Mouse (Mus musculus) kidney, adult 11 months (tissue): Measurements from ENCODE around the gene Rpgrip1.

Experiments used
- DNase-seq: peaks from one replicate; pipeline ENCODE4 v3.0.0; 2022

Gene Rpgrip1

DNA sequence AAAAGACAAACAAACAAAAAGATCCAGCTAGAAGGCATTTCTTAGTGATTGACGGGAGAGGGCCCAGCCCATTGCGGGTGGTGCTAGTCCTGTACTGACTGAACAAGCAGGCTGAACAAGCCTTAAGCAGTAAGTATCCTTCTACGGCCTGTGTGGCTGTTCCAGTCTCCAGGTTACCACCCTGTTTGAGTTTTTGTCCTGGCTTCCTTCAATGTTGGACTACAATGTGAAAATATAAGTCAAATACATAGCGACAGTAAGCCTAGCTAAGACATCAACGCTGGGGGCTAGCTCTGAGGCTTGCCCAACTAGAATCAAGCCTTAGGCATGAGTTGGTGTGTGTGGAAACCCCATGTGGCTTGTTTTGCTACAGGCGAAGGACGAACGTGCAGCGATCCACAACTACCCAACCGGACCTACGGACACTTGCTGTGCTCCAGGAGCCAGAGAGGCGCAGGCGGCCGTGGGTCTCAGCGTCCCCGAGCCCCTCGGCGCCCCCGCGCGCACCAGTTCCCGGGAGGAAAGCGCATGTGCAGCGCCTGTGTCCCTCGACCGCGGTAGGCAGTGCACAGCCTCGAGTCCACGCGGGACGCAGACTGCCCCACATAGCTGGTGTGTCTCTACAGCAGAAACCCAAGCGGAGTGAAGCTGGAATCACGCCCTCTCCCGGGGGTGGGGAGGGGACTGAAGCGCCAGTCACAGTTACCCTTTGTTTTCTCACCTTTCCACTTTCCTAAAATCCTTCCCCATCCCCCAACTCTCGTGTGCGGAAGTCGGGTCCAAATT, 8.5 kb downstream of the Rpgrip1 start:
- peak; percentile 41 for DNase-seq

DNA sequence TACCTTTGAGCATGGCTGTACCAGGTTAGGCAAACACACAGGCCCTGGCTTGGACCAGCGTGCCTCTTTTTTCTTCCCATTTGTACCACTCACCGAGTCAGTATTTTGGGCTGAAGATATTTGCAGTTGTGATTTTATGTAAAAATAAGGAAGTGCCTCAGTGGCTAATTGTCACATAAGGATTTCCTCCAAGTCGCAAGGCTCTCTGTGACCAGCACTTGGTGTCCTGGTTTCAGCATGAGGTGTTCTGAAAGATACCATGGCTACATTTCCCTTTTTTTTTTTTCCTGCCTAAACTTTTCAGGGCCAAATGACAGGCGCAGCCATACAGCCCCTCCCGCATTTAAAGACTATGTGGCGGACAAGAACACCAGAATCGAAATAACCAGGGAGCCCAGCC, 9.7 kb downstream of the Rpgrip1 start:
- no peak for DNase-seq

DNA sequence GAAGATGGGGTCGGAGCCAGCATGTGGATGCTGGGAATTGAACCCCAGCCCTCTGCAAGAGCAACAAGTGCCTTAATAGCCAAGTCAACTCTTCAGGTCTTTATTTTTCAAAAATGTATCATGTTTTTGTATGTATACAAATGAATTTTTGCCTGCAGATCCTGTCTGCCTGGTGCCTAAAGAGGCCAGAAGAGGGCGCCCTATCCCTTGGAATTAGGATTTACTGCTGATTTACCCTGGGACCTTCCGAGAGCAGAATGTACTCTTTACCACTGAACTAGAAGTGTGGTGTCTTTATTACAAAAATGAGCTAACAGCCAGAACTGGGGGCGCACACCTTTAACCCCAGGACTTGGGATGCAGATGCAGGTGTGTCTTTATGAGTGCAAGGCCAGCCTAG, 13.4 kb downstream of the Rpgrip1 start:
- peak; percentile 46 for DNase-seq

DNA sequence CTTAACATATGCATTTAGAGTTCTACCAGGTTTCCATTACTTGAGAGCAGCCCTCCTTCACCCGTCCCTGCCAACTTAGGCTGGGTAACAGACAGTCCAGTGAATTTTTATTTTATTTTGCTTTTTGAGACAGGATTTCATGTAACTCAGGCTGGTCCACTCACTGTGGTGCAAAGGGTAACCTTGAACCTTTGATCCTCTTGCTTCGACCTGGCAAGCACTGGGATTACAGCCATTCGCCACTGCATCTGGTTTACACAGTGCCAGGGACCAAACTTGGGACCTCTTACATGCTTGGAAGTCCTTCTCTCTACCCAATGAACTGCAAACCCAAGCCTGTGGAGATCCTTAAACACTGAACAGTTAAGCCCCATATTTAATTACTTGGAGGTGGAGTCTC, 14.1 kb downstream of the Rpgrip1 start:
- DNase-seq, result peak; percentile 29

DNA sequence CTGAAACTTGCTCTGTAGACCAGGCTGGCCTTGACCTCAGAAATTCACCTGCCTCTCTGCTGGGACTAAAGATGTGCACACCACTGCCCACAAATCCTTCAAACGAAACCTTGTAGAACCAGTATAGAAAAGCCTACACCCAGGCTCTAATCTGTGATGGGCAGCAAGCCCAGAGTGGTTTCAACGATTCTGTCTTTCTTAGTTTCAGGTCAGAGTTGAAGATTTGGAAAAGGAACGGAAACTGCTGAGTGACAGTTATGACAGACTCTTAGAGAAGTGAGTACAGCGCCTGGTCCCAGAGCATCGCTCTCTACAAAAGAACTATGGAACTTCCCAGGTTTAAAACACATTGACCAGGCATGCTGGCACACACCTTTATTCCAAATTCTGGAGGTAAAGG, 23.1 kb downstream of the Rpgrip1 start:
- no peak for DNase-seq

DNA sequence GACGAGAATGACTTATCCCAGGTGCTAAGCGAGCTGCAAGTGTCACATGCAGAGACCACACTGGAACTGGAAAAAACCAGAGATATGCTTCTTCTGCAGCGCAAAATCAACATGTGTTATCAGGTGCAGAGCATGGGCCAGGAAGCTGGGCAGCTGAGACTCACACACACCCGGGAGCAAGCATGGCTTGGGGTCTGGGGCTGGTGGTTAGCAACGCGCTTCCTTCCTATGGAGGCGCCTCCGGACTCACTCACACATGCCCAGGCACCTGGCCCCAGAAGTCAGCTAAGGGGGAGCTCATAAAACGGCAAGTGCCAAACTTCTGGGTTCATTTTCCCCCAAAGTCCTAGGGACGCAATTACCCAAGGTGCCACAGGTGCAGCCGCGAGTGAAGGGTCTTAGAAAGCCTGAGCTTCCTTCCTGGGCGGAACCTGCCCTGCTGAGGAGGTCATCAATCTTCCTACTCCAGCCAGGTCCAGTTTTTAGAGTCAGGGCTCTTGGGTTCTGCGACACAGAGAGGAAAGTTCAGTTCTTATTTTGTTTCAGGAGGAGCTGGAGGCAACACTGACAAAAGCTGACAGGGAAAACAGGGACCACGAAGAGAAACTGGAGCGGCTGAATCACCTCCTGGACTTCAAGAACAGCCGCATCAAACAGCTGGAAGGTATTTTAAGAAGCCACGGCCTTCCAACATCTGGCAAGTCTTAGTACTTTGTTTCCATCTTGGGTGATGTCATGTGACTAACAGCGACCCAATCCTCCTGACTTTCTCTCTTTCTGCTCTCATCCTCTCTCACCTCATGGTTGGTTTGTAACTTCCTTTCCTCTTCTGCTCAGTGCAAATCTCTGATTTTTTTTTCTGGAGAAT, 30.3 kb downstream of the Rpgrip1 start:
- DNase-seq, result no peak

DNA sequence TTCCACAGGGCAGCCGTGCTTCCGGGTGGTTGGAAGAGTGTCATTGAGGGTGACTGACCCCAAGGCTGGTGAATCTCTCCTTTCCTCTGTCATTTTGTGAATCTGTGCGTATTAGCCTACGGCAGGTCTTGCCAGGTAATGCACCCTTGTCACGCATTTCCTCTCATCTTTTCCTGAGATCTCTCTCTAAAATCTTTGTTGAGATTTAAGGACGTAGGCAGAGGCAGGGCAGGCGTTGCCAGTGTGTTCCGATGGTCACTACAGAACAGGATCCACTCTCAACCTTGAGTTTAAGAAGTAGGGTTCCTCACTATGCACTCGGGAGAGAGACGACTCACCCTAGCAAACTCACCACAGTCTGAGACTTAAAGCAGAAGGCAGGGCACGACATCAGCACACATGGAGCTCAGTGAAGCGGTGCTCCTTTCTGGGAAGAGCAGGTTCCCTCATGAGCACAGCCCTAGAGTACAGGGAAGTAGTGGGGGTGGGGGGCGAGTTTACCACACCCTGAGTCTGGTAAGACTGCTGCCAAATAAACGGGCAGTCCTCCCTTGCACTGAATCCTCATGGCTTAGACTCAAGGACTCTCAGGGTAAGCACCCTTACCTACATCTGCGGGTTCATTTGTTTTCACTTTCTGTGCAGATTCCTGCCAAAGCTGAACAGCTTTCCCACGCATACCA, 31.1 kb downstream of the Rpgrip1 start:
- no peak for DNase-seq

DNA sequence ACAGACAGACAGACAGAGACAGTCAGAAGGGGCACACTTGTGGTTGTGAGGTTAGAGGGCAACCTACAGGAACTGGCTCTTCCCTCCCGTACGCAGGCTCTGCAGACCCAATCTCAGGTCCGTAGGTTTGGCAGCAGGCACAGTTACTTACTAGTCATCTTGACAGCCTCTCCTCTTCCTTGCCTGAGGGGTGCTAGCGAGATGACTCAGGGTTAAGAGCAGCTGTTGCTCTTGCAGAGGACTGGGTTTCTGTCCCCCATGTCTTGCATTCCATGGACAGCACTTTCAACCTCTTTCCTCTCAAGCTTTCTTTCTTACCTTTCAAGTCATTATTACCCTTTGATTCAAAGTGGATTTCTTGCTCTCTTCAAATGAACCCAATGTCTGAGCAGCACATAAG, 33.7 kb downstream of the Rpgrip1 start:
- DNase-seq, result no peak

DNA sequence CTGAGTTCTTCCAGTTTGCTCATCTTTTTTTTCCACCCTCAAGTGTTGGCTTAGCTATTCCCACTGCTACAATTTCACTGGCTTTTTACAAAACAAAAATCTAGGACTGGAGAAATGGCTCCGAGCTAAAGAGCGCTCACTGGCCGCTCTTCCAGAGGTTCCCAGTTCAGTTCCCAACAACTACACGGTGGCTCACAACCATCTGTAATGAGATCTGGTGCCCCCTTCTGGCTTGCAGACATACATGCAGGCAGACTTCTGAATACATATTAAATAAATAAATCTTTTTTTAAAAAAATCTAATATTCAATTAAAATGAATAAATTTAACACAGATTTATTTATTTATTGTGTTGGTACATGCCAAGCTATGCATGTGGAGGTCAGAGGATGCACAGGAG, 36.0 kb downstream of the Rpgrip1 start:
- no peak for DNase-seq

DNA sequence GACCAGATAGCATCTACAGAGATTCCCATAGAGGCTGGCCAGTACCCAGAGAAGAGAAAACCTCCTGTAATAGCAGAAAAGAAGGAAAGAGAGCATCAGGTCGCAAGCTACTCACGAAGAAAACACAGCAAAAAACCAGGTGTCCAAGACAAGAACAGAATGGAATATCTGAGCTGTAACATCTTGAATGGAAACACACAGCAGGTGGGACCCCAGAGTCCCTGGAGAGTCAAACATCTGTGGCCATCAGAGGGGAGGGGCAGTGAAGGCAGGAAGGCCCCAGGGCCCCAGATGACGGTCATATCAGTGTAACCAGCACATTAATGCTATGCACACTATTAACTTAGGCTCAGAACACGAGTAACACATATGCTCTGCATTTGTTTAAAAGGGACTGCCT, 39.4 kb downstream of the Rpgrip1 start:
- DNase-seq, result no peak

DNA sequence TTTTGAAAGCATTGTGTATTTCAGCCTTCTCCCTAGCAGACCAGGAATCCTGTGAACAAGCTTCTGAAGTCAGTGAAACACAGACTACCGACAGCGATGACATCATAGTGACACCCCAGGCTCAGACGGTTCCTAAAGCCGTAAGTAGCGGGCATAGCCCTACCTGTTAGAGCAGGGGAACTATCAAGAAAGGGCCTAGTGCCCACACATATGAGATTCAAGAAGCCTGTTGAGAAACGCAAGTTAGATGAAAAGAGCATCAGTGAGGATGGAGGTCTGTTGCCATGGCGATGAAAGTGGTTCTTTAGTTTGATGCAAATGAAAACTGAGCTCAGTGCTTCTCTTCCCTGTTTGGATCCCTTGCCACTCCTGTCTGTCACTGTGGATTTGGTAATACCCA, 41.7 kb downstream of the Rpgrip1 start:
- no peak for DNase-seq

DNA sequence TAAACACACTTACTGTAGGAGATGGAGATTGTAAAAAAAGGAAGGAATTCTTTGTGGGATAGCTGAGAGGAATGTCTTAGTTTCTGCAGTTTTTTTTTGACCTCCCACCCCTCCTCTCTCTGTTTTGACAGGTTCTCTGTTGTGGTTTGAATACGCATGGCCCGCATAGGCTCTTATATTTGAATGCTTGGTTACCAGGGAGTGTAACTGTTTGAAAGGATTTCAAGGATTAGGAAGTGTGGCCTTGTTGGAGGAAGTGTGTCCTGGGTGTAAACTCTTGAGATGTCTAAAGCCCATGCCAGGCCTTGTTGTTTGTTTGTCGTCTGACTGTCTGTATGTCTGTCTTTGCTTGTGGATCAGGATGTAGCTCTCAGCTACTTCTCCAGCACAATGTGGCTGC, 42.1 kb downstream of the Rpgrip1 start:
- no peak for DNase-seq

DNA sequence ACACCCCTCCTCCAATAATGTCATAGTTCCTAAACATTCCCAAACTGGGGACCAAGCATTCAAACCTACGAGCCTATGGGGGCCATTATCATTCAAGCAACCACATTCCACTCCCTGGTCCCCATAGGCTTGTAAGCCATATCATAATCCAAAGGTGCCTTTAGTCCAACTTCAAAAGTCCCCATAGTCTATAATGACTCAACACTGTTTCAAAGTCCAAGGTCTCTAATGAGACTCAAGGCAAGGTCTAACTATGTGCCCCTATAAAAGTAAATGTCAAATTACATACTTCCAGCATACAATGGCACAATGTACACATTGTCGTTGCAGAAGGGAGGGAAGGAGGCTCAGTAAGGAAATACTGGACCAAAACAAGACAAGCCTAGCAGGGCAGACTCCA, 44.5 kb downstream of the Rpgrip1 start:
- no peak for DNase-seq

DNA sequence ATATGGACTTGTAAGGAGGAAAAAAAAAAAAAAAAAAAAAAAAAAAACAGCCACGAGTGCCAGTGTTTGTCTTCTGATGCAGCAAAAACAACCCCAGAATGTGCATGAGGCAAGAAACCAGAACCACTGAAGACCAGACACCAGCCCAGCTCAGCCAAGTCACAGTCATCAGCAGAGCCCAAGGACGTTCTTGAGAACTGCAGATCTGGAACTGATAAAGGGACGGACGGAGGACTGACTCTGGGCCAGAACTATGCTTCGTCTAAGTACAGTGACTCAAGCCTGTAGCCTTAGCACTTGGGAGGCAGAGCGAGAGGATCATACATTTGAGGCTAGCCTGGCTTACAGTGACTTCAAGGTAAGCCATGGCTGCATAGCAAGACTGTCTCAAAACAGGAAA, 50.4 kb downstream of the Rpgrip1 start:
- no peak for DNase-seq

DNA sequence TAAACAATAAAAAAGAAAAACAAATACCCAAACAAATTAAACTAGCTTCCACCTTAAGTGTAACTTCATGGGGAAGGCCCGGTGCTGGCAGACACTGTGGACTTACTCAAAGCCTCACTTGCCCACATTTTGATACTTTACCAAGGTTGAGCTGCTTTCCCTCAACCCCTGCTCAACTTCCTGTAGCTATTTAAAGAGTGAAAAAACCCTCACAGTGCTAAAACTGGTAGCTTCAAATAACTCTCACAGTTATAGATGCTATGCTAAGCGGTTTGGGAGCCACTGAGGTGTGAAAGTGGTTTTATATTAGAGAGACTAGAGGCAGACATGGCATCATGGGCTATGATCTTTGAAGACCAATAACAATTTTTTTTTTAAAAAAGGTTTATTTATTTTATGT, 56.1 kb downstream of the Rpgrip1 start:
- no peak for DNase-seq

DNA sequence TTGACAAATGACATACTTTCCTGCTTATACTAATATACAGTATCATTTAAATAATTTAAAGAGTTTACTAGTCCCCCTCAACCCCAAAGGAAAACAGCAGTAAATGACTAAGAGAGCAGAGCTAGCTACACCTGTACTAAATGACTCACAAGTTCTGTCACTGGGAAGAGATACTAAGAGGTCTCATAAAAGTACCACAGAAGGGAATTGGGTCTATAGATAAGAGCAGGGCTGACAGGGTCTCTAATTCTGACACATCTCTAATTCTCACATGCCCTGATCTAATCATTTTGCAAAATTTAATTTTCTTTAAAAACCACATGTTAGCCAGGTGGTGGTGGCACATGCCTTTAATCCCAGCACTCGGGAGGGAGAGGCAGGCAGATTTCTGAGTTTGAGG, 78.3 kb downstream of the Rpgrip1 start:
- DNase-seq, result no peak

DNA sequence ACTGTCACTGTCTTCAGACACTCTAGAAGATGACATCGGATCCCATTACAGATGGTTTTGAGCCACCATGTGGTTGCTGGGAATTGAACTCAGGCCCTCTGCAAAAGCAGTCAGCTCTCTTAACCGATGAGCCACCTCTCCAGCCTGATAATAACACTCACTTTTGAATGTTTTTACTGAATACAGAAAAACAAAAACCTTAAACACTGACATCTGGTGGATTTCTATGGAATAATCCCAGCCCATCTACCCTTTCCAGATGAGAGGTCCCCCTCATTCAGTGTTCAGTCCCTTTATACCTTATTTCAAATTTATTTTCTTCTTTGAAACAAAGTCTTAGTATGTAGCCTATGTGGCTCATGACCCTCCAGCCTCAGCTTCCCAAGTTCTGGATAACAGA, 79.0 kb downstream of the Rpgrip1 start:
- DNase-seq, result no peak

DNA sequence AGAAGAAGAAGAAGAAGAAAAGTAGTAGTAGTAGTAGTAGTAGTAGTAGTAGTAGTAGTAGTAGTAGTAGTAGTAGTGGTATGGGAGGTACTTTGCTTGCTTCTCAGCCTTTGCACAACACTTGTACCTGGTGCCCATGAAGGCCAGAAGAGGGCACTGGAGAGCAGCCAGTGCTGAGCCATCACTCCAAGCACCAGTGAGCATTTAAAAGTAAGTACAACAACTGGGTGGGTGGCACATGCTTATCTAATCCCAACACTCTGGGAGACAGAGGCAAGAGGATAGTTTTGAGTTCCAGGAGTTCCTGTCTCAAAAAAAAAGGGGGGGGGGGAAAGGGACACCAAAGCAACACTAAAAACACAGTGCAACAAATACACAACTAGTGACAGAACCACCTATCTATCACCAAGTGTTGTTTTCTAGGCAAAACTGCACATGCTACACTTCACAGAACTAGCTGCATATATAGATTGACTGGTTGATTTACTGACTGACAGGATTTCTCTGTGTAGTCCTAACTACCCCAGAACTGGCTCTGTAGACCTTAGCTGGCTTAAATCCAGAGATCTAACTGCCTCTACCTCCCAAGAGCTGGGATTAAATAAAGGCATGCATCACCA, 80.3 kb downstream of the Rpgrip1 start:
- DNase-seq, result peak; percentile 13

DNA sequence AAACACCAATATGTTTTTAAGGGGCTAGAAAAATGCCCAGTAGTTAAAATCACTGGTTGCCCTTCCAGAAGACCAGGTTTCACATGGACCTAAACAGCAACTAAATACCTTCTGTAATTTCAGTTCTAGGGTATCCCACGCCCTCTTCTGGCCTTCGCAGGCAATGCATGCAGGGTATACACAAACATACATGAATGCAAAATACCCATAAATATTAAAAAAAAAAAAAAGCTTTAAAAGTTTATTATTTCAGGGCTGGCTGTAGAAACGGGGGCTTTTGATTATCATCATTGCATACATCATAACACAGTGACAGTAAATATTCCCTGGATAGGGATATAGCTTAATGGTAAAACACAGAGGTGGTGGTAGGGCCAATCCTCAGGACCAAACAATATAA, 85.2 kb downstream of the Rpgrip1 start:
- peak; percentile 38 for DNase-seq

DNA sequence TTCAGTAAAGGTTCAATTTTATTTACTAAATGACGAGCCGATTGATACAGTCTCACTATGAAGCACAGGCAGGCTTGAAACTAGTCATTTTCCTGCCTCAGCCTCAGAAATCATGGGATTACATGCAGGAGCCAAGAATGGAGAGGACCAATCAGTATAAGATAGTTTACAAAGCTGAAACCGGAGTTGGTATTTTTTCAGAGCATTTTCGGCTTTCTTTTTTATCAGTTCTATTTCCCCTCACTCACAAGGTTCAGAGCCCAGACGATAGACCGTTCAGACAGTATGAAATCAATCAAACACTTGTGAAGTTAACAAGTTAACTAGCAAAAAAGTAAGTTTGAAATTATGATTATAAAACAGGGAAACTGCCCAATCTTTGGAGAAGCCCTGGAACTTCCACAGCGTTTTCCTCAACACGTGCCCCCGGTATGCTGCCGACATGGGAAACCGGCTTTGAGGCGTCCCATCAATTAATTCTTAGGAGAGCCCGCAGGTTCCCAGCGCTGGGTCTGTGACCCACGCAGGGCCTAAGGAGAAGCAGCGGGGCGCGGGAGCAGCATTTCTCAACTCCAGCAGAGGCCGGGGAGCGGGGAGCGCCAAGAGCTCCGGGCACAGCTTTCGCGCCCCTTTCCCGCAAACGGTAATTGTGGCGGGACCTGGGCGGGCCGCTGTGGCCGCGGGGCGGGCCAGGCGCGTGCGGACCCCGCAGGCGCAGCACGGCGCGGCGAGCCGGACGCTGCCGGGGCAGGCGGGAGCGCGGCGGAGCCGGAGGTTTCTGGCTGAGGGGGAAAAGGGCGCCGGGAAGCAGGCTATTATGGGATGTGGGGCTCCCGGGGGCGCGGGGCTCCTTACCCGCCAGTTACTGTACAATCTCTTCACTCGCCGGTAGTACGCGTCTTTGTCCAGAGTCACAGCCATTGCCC, 86.0 kb downstream of the Rpgrip1 start:
- peak; percentile 16 for DNase-seq

DNA sequence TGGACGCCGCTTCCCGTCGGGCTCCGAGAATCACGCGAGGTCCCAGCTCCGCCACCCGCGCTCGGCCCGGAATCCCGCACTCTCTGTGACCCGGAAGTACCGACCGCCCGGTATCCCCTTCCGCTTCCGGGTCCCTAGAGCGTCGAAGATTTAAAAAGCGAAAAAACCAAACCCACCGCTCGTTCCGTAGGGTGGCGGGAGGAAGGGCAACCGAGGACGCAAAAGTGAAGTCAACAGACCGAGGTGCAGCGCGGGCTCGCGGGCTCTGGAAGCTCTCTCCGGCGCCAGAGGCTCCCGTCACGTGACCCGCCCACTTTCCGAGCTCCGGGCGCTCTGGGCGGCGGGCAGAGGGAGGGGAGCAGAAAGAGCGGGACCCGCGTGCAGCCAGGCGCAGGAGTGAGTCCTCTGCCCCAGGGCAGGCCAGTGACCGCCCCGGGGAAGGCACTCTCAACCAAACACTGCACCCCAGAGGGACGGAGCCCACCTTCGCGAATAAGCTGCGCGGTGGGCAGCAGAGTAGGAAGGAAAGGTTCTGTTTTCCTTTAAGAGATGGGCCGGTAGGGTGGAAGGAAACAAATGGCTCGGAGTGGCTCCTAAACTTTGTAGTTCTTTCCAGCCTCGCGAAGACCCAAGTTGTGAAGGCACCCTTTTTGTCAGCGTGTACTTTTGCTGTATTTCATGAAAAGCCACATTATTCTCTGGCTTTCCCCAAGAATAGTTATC, 86.8 kb downstream of the Rpgrip1 start, which contains the start of gene Supt16:
Gene Supt16, minus strand, starts transcription at position 261 of the 723 bp plus-strand sequence.
- peak; percentile 76 for DNase-seq
